Mouse (Mus musculus): ENCODE measurements around the gene Gmnn.

Gene Gmnn

GRCm38 (mm10) chr13:24761083-24761402, 680 bp downstream of the Gmnn start:
- DNase-seq (ENCODE audit: low spot score): no peak

- DNase-seq (ENCODE audit: low spot score): no peak
Measured at GRCm38 (mm10) chr13:24760351-24760870, 1.3 kb downstream of the Gmnn start.

- DNase-seq (ENCODE audit: low spot score): no peak
Measured at GRCm38 (mm10) chr13:24759451-24759850, 2.3 kb downstream of the Gmnn start.

GRCm38 (mm10) chr13:24757820-24758564, 3.7 kb downstream of the Gmnn start:
- no peak for DNase-seq (ENCODE audit: low spot score)

GRCm38 (mm10) chr13:24756756-24757155, 5.0 kb downstream of the Gmnn start:
- DNase-seq (ENCODE audit: low spot score): no peak

- DNase-seq (ENCODE audit: low spot score): no peak
Measured at GRCm38 (mm10) chr13:24751396-24751795, 10.3 kb downstream of the Gmnn start.

- DNase-seq (ENCODE audit: low spot score): no peak
Measured at GRCm38 (mm10) chr13:24750807-24751206, 10.9 kb downstream of the Gmnn start.

- no peak for DNase-seq (ENCODE audit: low spot score)
Measured at GRCm38 (mm10) chr13:24747823-24748222, 13.9 kb downstream of the Gmnn start.

- no peak for DNase-seq (ENCODE audit: low spot score)
Measured at GRCm38 (mm10) chr13:24741028-24741427, 20.7 kb downstream of the Gmnn start, which contains the start of gene Armh2. TSS of gene Armh2 (plus strand) at chr13:24741232.

- DNase-seq (ENCODE audit: low spot score): no peak
Measured at GRCm38 (mm10) chr13:24735608-24736131, 26.1 kb downstream of the Gmnn start.

- DNase-seq (ENCODE audit: low spot score): no peak
Measured at GRCm38 (mm10) chr13:24734502-24734901, 27.2 kb downstream of the Gmnn start.

- DNase-seq (ENCODE audit: low spot score): no peak
Measured at GRCm38 (mm10) chr13:24729128-24729527, 32.6 kb downstream of the Gmnn start.

- DNase-seq (ENCODE audit: low spot score): no peak
Measured at GRCm38 (mm10) chr13:24724395-24724759, 37.3 kb downstream of the Gmnn start.

GRCm38 (mm10) chr13:24723699-24724394, 37.9 kb downstream of the Gmnn start:
- no peak for DNase-seq (ENCODE audit: low spot score)

- no peak for DNase-seq (ENCODE audit: low spot score)
Measured at GRCm38 (mm10) chr13:24721502-24721901, 40.2 kb downstream of the Gmnn start.

GRCm38 (mm10) chr13:24717677-24718076, 44.0 kb downstream of the Gmnn start:
- DNase-seq (ENCODE audit: low spot score): no peak

GRCm38 (mm10) chr13:24716441-24716840, 45.3 kb downstream of the Gmnn start:
- no peak for DNase-seq (ENCODE audit: low spot score)

GRCm38 (mm10) chr13:24715601-24716000, 46.1 kb downstream of the Gmnn start:
- DNase-seq (ENCODE audit: low spot score): no peak

- no peak for DNase-seq (ENCODE audit: low spot score)
Measured at GRCm38 (mm10) chr13:24714360-24714885, 47.3 kb downstream of the Gmnn start.

GRCm38 (mm10) chr13:24713434-24714000, 48.2 kb downstream of the Gmnn start:
- DNase-seq (ENCODE audit: low spot score): peak; percentile 89

GRCm38 (mm10) chr13:24712581-24713130, 49.1 kb downstream of the Gmnn start:
- no peak for DNase-seq (ENCODE audit: low spot score)

GRCm38 (mm10) chr13:24710968-24711367, 50.8 kb downstream of the Gmnn start:
- no peak for DNase-seq (ENCODE audit: low spot score)

All from ovary, postnatal 14 days (tissue).